Mouse (Mus musculus): ENCODE results near the gene Calhm2. TPM values are rescaled to one million over a fixed set of nuclear protein-coding genes. Genes with fewer than 3 reads are reported as not detected.

Gene Calhm2
- polyA plus RNA-seq, 1 experiment: not detected

DNA sequence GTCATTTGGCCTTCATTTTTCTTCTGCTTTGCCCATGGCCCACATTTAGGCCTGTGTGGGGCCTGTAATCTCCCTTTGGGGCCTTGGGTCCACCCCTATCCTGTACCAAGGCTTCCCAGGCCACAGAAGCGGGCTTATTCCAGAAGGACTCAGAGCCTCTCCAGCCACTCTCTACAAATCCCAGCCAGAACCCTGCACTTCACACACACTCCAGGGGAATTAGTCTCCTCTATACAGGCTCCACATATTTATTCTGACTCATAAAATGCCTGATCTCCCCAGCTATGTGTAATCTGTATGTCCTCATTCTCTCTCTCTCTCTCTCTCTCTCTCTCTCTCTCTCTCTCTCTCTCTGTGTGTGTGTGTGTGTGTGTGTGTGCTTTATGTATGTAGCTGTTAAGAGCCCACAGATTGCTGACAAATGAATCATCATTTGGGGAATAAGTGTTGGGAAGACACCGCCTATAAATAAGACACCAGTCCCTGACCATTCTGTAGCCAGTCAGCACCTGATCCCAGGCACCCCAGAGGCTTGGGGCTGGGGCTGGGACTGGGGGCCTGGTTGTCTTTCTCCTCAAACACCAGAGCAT lies 38.9 kb upstream of the Calhm2 start:
- Histone ChIP-seq H3K9me3 (ENCODE audit: control insufficient read depth, low read length) (peaks cover 5% of the 10 kb centered on the region), H3K27me3 (ENCODE audit: control insufficient read depth) (peaks cover 60% of the 10 kb centered on the region), H3K36me3 (ENCODE audit: control insufficient read depth) (no peaks in the 10 kb centered on the region), H3K4me1 (ENCODE audit: control insufficient read depth) (no peaks in the 10 kb centered on the region), H3K4me3 (replicated peaks) (no peak overlapping the region)
- TF ChIP-seq TAL1 (IDR thresholded peaks at IDR 0.05; ENCODE audit: low read length) (no peak), GATA1 (IDR thresholded peaks at IDR 0.05; ENCODE audit: low read length) (no peak)

GRCm38 (mm10) chr19:47175472-47175871 lies 37.4 kb upstream of the Calhm2 start:
- Histone ChIP-seq H3K9me3 (ENCODE audit: control insufficient read depth, low read length) (0 out of 2 replicates have a peak, but pooled peaks cover 2% of the 10 kb centered on the region), H3K27me3 (ENCODE audit: control insufficient read depth) (peaks cover 47% of the 10 kb centered on the region), H3K36me3 (ENCODE audit: control insufficient read depth) (no peaks in the 10 kb centered on the region), H3K4me1 (ENCODE audit: control insufficient read depth) (no peaks in the 10 kb centered on the region), H3K4me3 (replicated peaks) (no peak overlapping the region)
- TF ChIP-seq GATA1 (IDR thresholded peaks at IDR 0.05; ENCODE audit: low read length): no peak

DNA sequence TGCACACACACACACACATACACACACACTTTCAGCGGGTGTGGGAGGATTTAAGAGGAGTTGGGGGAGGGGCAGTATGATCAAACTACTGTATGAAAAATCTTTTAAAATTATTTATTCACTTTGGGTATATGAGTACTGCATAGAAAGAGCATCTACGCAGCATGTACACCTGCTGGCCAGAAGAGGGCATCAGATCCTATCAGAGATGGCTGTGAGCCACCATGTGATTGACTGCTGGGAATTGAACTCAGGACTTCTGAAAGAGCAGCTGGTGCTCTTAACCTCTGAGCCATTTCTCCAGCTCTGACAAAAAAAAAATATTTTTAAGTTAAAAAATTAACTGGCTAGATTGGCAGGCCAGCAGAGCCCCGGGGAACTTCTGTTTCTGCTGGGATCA lies 36.4 kb upstream of the Calhm2 start:
- H3K36me3 ChIP-seq (ENCODE audit: control insufficient read depth): no peaks in the 10 kb centered on the region
- H3K4me3 ChIP-seq (replicated peaks): no peak overlapping the region
- TF ChIP-seq TAL1 (IDR thresholded peaks at IDR 0.05; ENCODE audit: low read length) (no peak), GATA1 (IDR thresholded peaks at IDR 0.05; ENCODE audit: low read length) (no peak)
- H3K9me3 ChIP-seq (ENCODE audit: control insufficient read depth, low read length): 0 out of 2 replicates have a peak, but pooled peaks cover 2% of the 10 kb centered on the region
- H3K4me1 ChIP-seq (ENCODE audit: control insufficient read depth): no peaks in the 10 kb centered on the region
- H3K27me3 ChIP-seq (ENCODE audit: control insufficient read depth): peaks cover 38% of the 10 kb centered on the region

- no peaks in the 10 kb centered on the region for H3K36me3 ChIP-seq (ENCODE audit: control insufficient read depth)
- H3K4me3 ChIP-seq (replicated peaks): no peak overlapping the region
- TF ChIP-seq TAL1 (IDR thresholded peaks at IDR 0.05; ENCODE audit: low read length): no peak
- TF ChIP-seq GATA1 (IDR thresholded peaks at IDR 0.05; ENCODE audit: low read length): no peak
Measured at GRCm38 (mm10) chr19:47168793-47169412, 30.8 kb upstream of the Calhm2 start.

GRCm38 (mm10) chr19:47168223-47168622 lies 30.1 kb upstream of the Calhm2 start:
- Histone ChIP-seq H3K4me3 (replicated peaks) (no peak overlapping the region), H3K4me1 (ENCODE audit: control insufficient read depth) (peaks cover 6% of the 10 kb centered on the region; the same call in 1 of the 2 replicates), H3K27me3 (ENCODE audit: control insufficient read depth) (peaks cover 1% of the 10 kb centered on the region), H3K9me3 (ENCODE audit: control insufficient read depth, low read length) (0 out of 2 replicates have a peak, but pooled peaks cover 2% of the 10 kb centered on the region), H3K36me3 (ENCODE audit: control insufficient read depth) (no peaks in the 10 kb centered on the region)
- TF ChIP-seq TAL1 (IDR thresholded peaks at IDR 0.05; ENCODE audit: low read length): no peak
- no peak for TF ChIP-seq GATA1 (IDR thresholded peaks at IDR 0.05; ENCODE audit: low read length)

More at GRCm38 (mm10) chr19:47168793-47169412, 30.8 kb upstream of the Calhm2 start:
- Histone ChIP-seq H3K4me1 (ENCODE audit: control insufficient read depth) (peaks cover 6% of the 10 kb centered on the region; the same call in 1 of the 2 replicates), H3K9me3 (ENCODE audit: control insufficient read depth, low read length) (0 out of 2 replicates have a peak, but pooled peaks cover 2% of the 10 kb centered on the region), H3K27me3 (ENCODE audit: control insufficient read depth) (peaks cover 2% of the 10 kb centered on the region)

DNA sequence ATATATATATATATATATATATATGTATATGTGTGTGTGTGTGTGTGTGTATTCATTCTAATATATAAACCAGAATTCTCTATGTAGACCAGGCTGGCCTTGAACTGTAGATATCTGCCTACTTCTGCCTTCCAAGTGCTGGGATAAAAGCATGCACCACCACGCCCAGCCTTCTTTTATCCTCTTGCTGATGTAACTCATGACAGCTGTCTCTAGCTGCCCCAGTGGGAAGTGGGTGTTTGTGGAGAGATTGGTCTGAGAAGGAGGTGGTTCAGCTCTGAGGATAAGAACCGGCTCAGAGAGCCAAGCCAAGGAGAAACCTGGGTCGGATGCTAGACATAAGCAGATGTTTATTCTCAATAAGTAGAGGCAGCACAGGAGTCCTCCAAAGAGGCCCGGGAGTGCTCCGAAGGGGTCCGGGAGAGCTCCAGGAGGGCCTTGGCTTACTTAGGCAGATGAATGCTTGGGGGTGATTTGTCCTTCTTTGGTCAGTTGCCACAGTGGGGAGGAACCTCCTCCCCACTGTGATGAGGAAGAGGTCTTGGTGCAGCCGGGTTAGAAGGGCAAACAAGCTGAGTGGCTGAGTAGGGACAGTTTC lies 29.6 kb upstream of the Calhm2 start:
- TF ChIP-seq TAL1 (IDR thresholded peaks at IDR 0.05; ENCODE audit: low read length) (no peak), GATA1 (IDR thresholded peaks at IDR 0.05; ENCODE audit: low read length) (no peak)
- Histone ChIP-seq H3K27me3 (ENCODE audit: control insufficient read depth) (no peaks in the 10 kb centered on the region), H3K4me3 (replicated peaks) (no peak overlapping the region), H3K36me3 (ENCODE audit: control insufficient read depth) (no peaks in the 10 kb centered on the region), H3K9me3 (ENCODE audit: control insufficient read depth, low read length) (0 out of 2 replicates have a peak, but pooled peaks cover 2% of the 10 kb centered on the region), H3K4me1 (ENCODE audit: control insufficient read depth) (peaks cover 6% of the 10 kb centered on the region; the same call in 1 of the 2 replicates)

DNA sequence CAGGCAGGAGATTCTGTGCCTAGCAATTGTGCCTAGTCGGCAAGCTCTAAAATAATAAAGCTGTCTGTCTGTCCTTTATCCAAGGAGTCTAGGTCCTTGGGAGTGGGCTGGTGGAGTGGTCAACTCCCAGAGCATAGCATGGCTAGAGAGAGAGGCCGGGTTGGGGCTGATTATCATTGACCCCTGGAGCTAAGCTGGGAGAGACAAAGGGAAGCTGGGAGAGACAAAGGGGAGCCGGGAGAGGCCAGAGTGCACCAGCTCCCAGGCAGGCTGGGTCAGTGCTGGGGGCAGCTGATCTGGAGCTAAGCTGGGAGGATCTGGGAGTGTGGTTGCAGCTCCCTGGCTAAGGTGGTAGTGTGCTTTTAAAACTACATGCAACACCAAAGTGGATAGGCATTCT lies 28.7 kb upstream of the Calhm2 start:
- Histone ChIP-seq H3K36me3 (ENCODE audit: control insufficient read depth) (no peaks in the 10 kb centered on the region), H3K9me3 (ENCODE audit: control insufficient read depth, low read length) (0 out of 2 replicates have a peak, but pooled peaks cover 2% of the 10 kb centered on the region), H3K27me3 (ENCODE audit: control insufficient read depth) (no peaks in the 10 kb centered on the region), H3K4me1 (ENCODE audit: control insufficient read depth) (peaks cover 6% of the 10 kb centered on the region; the same call in 1 of the 2 replicates), H3K4me3 (replicated peaks) (no peak overlapping the region)
- no peak for TF ChIP-seq GATA1 (IDR thresholded peaks at IDR 0.05; ENCODE audit: low read length)
- TF ChIP-seq TAL1 (IDR thresholded peaks at IDR 0.05; ENCODE audit: low read length): no peak

GRCm38 (mm10) chr19:47163176-47163744 lies 25.2 kb upstream of the Calhm2 start:
- Histone ChIP-seq H3K36me3 (ENCODE audit: control insufficient read depth) (no peaks in the 10 kb centered on the region), H3K4me3 (replicated peaks) (no peak overlapping the region), H3K9me3 (ENCODE audit: control insufficient read depth, low read length) (no peaks in the 10 kb centered on the region), H3K4me1 (ENCODE audit: control insufficient read depth) (peaks cover under 1% of the 10 kb centered on the region; the same call in 1 of the 2 replicates), H3K27me3 (ENCODE audit: control insufficient read depth) (no peaks in the 10 kb centered on the region)
- TF ChIP-seq GATA1 (IDR thresholded peaks at IDR 0.05; ENCODE audit: low read length) (no peak), TAL1 (IDR thresholded peaks at IDR 0.05; ENCODE audit: low read length) (no peak)

GRCm38 (mm10) chr19:47161669-47162068 lies 23.6 kb upstream of the Calhm2 start:
- Histone ChIP-seq H3K9me3 (ENCODE audit: control insufficient read depth, low read length) (no peaks in the 10 kb centered on the region), H3K4me3 (replicated peaks) (no peak overlapping the region), H3K36me3 (ENCODE audit: control insufficient read depth) (no peaks in the 10 kb centered on the region), H3K4me1 (ENCODE audit: control insufficient read depth) (no peaks in the 10 kb centered on the region), H3K27me3 (ENCODE audit: control insufficient read depth) (no peaks in the 10 kb centered on the region)
- no peak for TF ChIP-seq TAL1 (IDR thresholded peaks at IDR 0.05; ENCODE audit: low read length)

All from erythroblast, embryonic 14.5 days (primary cell).